Mouse (Mus musculus) large intestine, adult 2 months (tissue): ENCODE data around the gene Map2. TPM values are rescaled to one million over a fixed set of nuclear protein-coding genes. Genes with fewer than 3 reads are reported as not detected.

Source experiments
- DNase-seq: peaks from one replicate; pipeline ENCODE4 v3.0.0-alpha.2; 2012; ENCODE audit warnings: low read depth, low spot score
- whole genome bisulfite sequencing: fragments of 180-500 bp; shearing (Covaris S2); methylation state at CpG from one replicate; pipeline ENCODE4 v1.1.7; 2018; 5-methylcytosine and 5-hydroxymethylcytosine counted together
- polyA plus RNA-seq: library from polyadenylated mRNA; depleted of rRNA; stranded (reverse); fragments of >200 nt; gene quantifications from 2 replicates; pipeline ENCODE4 v1.2.3, GENCODE M21; 2012; rRNA removed

Gene Map2
- 0.32 and 1.7 TPM in 2 replicates for polyA plus RNA-seq

- WGBS = 1% methylated on average over 61 of the region's 61 CpGs
Measured at GRCm38 (mm10) chr1:66175041-66175665, at the start of gene Map2. Map2 (plus strand) TSS chr1:66175273.

GRCm38 (mm10) chr1:66133014-66133413, 42.1 kb upstream of the Map2 start:
- no peak for DNase-seq

More at GRCm38 (mm10) chr1:66175041-66175665, at the start of gene Map2:
- DNase-seq = peak; percentile 14

- DNase-seq = no peak
Measured at GRCm38 (mm10) chr1:66135324-66135723, 39.7 kb upstream of the Map2 start.

- DNase-seq = no peak
- 63% methylated on average over 1 of the region's 1 CpGs for WGBS
Measured at GRCm38 (mm10) chr1:66140686-66141085, 34.4 kb upstream of the Map2 start.

- 31% methylated on average over 3 of the region's 3 CpGs for WGBS
- no peak for DNase-seq
Measured at GRCm38 (mm10) chr1:66145180-66145579, 29.9 kb upstream of the Map2 start.

- WGBS = 67% methylated on average over 2 of the region's 2 CpGs
- no peak for DNase-seq
Measured at GRCm38 (mm10) chr1:66148825-66149514, 26.1 kb upstream of the Map2 start.

- DNase-seq = no peak
- WGBS = 81% methylated on average over 3 of the region's 3 CpGs
Measured at GRCm38 (mm10) chr1:66150806-66151205, 24.3 kb upstream of the Map2 start.

- DNase-seq = no peak
- WGBS = 75% methylated on average over 2 of the region's 2 CpGs
Measured at GRCm38 (mm10) chr1:66157135-66157534, 17.9 kb upstream of the Map2 start.

GRCm38 (mm10) chr1:66157589-66157988, 17.5 kb upstream of the Map2 start:
- no peak for DNase-seq

- 49% methylated on average over 2 of the region's 2 CpGs for WGBS
- DNase-seq = no peak
Measured at GRCm38 (mm10) chr1:66164648-66165047, 10.4 kb upstream of the Map2 start.

- 35% methylated on average over 5 of the region's 5 CpGs for WGBS
- no peak for DNase-seq
Measured at GRCm38 (mm10) chr1:66168722-66169121, 6.4 kb upstream of the Map2 start.

GRCm38 (mm10) chr1:66172127-66172526, 2.9 kb upstream of the Map2 start:
- 79% methylated on average over 3 of the region's 3 CpGs for WGBS
- DNase-seq = no peak

GRCm38 (mm10) chr1:66173630-66174029, 1.4 kb upstream of the Map2 start:
- DNase-seq = no peak
- WGBS = 34% methylated on average over 5 of the region's 5 CpGs

GRCm38 (mm10) chr1:66176012-66176837, 1.2 kb downstream of the Map2 start:
- 33% methylated on average over 9 of the region's 9 CpGs for WGBS

GRCm38 (mm10) chr1:66176838-66177105, 1.7 kb downstream of the Map2 start:
- 61% methylated on average over 2 of the region's 2 CpGs for WGBS
- DNase-seq = no peak

More at GRCm38 (mm10) chr1:66176012-66176837, 1.2 kb downstream of the Map2 start:
- no peak for DNase-seq

- WGBS = 50% methylated on average over 4 of the region's 4 CpGs
Measured at GRCm38 (mm10) chr1:66177489-66178170, 2.6 kb downstream of the Map2 start.

GRCm38 (mm10) chr1:66187016-66187681, 12.1 kb downstream of the Map2 start:
- 75% methylated on average over 12 of the region's 12 CpGs for WGBS
- DNase-seq = no peak

More at GRCm38 (mm10) chr1:66177489-66178170, 2.6 kb downstream of the Map2 start:
- no peak for DNase-seq

- 100% methylated on average over 1 of the region's 1 CpGs for WGBS
- DNase-seq = no peak
Measured at GRCm38 (mm10) chr1:66192401-66192800, 17.3 kb downstream of the Map2 start.

GRCm38 (mm10) chr1:66192891-66193290, 17.8 kb downstream of the Map2 start:
- 60% methylated on average over 2 of the region's 2 CpGs for WGBS

More at GRCm38 (mm10) chr1:66192891-66193290, 17.8 kb downstream of the Map2 start:
- DNase-seq = no peak
